Mouse (Mus musculus) heart, postnatal 4 days (tissue): ENCODE data around the gene Ces1d. TPM values are rescaled to one million over a fixed set of nuclear protein-coding genes. Genes with fewer than 3 reads are reported as not detected.

Experiments
- DNase-seq: peaks from one replicate; pipeline ENCODE4 v3.0.0; 2021
- total RNA-seq, 2 experiments: library from RNA; stranded (reverse); gene quantifications; 2 replicates each; pipeline ENCODE4 v1.2.3; 2021

The Ces1d gene
- total RNA-seq, 2 experiments from 2014 or later, result 3.7 to 8.5 TPM

GRCm38 (mm10) chr8:93132196-93132595 is 65.4 kb downstream of the Ces1d start:
- no peak for DNase-seq

DNA sequence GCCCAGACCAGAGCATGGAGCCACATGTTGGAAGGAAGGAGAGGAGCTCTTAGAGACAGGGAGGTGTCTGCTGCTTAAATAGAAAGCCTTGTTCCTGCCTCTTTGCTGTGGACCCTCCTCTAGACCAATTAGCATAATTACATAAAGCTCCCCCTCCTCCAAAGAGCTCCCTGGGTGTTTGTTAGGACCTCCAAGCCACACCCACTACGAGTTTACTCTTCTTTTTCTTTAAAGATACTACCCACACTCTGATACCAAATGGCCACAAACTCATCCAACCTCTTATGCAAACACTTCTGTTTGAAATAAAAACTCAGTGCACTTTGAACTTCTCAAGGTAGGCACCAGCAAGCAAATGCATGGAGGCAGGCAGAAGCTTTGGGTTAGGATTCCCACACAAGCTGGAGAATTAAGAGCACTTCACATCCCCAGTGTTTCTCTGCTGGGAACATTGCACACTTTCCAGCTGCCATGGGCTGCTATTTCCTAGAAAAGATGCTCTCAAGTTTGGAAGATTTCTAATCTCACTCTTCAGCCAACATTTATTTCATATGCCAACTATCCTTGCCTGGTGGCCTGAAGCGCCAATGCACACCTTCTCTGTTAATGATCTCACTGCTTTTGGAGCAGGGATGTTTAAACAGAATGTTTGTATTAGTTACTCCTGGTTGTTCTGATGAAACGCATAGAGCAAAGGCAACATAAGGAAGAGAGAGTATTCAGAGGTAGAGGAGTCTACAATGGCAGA is 66.2 kb downstream of the Ces1d start, which contains the start of gene Ces1c:
TSS of gene Ces1c (minus strand) at position 51 of the 748 bp plus-strand sequence.
- no peak for DNase-seq

DNA sequence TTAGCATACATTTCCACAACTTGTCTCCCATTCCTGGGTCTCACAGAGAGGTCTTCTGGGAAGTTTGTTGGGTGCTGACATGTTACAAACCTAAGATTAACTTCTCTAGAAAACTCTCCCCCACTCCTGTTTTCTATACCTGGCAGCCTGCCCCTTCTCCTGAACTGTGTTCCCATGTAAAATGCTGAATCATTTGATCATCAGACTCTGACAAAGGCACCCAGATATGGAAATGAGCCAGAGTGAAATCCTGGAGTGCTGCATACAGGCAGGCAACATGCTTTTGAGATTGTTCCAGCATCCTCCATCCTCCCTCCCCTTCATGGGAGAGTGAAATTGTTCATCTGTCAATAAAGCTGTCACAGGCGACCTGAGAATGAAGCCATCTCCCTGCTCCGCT is 71.2 kb downstream of the Ces1d start:
- peak; percentile 5 for DNase-seq

GRCm38 (mm10) chr8:93122005-93122404 is 75.6 kb downstream of the Ces1d start:
- DNase-seq, result no peak

Other genes starting within 250 kb of the Ces1d start
- gene Slc6a2, start 237.8 kb downstream of the Ces1d start, total RNA-seq, result under 1 TPM; 0.14 to 0.31 TPM
- gene Ces1a, start 149.6 kb downstream of the Ces1d start, total RNA-seq, result not detected
- not detected for gene Ces1b, start 117.8 kb downstream of the Ces1d start, total RNA-seq
- not detected for gene Ces1c, start 66.6 kb downstream of the Ces1d start, total RNA-seq
- 1 to 10 TPM; 1.1 to 1.2 TPM for gene Ces1e, start 31.8 kb upstream of the Ces1d start, total RNA-seq
- gene Ces1f, start 81.9 kb upstream of the Ces1d start, total RNA-seq, result not detected
- not detected for gene Ces1g, start 139.5 kb upstream of the Ces1d start, total RNA-seq
- not detected for gene Ces1h, start 181.9 kb upstream of the Ces1d start, total RNA-seq